Mouse (Mus musculus): ENCODE measurements around the gene Cryzl2. TPM values are rescaled to one million over a fixed set of nuclear protein-coding genes. Genes with fewer than 3 reads are reported as not detected.

Cryzl2 gene
- polyA plus RNA-seq, 2 experiments: 6.5 to 8.1 TPM

DNA sequence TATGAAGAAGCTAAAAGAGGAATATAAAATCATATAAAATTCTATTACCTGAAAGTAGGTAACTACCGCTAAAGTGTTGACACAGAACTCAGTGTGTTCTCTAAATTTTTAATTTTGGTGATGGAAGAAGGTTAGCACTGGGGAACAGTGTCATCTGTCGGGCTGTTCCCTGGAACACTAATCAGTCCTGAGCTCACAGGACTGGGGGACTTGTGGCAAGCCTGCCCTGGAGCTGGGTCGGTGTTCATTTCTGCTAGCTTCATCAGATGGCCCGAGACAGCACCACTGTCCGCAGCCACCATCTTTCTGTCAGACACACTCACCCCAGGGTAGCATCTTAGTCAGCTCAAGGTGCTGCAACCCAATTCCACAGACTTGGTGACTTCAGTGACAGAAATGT lies 63.9 kb downstream of the Cryzl2 start:
- Histone ChIP-seq H3K4me1 (replicated peaks; ENCODE audit: control insufficient read depth in 2 of 2, insufficient read depth in 2 of 2, low read length in 1 of 2) (no peaks in the 10 kb centered on the region; a peak in 1 of 4 replicates), H3K27ac (no peak overlapping the region), H3K4me3 (ENCODE audit: insufficient read depth in 1 of 2, low read depth in 2 of 2, low read length in 2 of 2) (no peak overlapping the region), H3K4me2 (ENCODE audit: low read depth) (no peak overlapping the region), H3K36me3 (replicated peaks; ENCODE audit: control insufficient read depth, insufficient read depth, low read depth) (no peaks in the 10 kb centered on the region), H3K9me3 (ENCODE audit: control insufficient read depth, low read length) (no peaks in the 10 kb centered on the region), H3K27me3 (ENCODE audit: control insufficient read depth, insufficient read depth, low read length) (no peaks in the 10 kb centered on the region), H3K9ac (replicated peaks) (no peak overlapping the region)
- no peak for ATAC-seq (ENCODE audit: insufficient read depth)
- no peak for DNase-seq (ENCODE audit: low read depth in 3 of 3, low spot score in 3 of 3)
- TF ChIP-seq EP300 (IDR thresholded peaks at IDR 0.05; ENCODE audit: low read depth) (no peak), CTCF (IDR thresholded peaks at IDR 0.05; ENCODE audit: low read depth) (no peak)
- WGBS (ENCODE audit: insufficient replicate concordance): 80% methylated on average over 5 of the region's 5 CpGs

- 30% methylated on average over 7 of the region's 7 CpGs for WGBS (ENCODE audit: insufficient replicate concordance)
- no peak for ATAC-seq (ENCODE audit: insufficient read depth)
Observed at GRCm38 (mm10) chr1:157524775-157525174, 66.4 kb downstream of the Cryzl2 start.

DNA sequence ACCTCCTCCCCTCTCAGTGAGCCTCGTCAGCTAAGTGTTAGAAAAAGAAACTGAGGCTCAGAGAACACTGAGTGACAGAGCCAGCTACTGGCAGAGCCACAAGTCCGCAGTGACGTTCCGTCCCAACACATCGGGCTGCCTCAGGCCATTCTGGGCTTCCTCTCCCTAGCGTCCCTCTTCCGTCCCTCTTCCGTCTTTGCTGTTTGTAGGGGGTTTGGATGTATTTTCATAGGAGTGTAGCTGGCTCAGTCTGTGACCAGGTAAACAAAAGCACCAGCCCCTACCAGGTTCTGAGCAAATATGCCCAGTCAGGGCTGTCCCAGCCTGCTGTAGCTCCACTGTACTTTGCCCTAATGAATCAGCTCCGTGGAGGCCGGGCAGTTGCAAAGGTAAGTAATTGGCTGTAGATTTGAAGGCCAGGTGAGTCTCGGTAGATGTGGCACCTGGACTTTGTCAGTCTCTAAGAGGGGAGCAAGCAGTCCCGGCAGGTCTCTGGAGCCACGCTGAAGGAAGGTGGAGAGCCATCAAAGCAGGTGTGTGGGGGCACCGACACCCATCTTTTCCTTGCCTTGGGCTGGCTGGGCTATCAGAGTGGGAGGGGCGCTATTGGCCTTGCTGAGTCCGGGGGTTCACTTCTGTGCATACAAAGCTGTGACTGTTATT lies 67.4 kb downstream of the Cryzl2 start:
- H3K27ac ChIP-seq: peak overlapping the region; percentile 44
- H3K4me2 ChIP-seq (ENCODE audit: low read depth): peak overlapping the region; percentile 29
- H3K9ac ChIP-seq (replicated peaks): no peak overlapping the region; the same call in 1 of the 2 replicates
- DNase-seq (ENCODE audit: low read depth in 3 of 3, low spot score in 3 of 3): peak in 2 of 3 experiments; percentile 10 to 17
- WGBS (ENCODE audit: insufficient replicate concordance): 67% methylated on average over 16 of the region's 16 CpGs
- no peaks in the 10 kb centered on the region for H3K36me3 ChIP-seq (replicated peaks; ENCODE audit: control insufficient read depth, insufficient read depth, low read depth)
- H3K4me3 ChIP-seq (ENCODE audit: insufficient read depth in 1 of 2, low read depth in 2 of 2, low read length in 2 of 2): peak overlapping the region; percentile 20 to 44; a peak in 2 of 4 replicates
- no peaks in the 10 kb centered on the region; a peak in 1 of 4 replicates for H3K4me1 ChIP-seq (replicated peaks; ENCODE audit: control insufficient read depth in 2 of 2, insufficient read depth in 2 of 2, low read length in 1 of 2)
- no peaks in the 10 kb centered on the region for H3K9me3 ChIP-seq (ENCODE audit: control insufficient read depth, low read length)
- TF ChIP-seq EP300 (IDR thresholded peaks at IDR 0.05; ENCODE audit: low read depth) (no peak), CTCF (IDR thresholded peaks at IDR 0.05; ENCODE audit: low read depth) (no peak)
- H3K27me3 ChIP-seq (ENCODE audit: control insufficient read depth, insufficient read depth, low read length): no peaks in the 10 kb centered on the region
- ATAC-seq (ENCODE audit: insufficient read depth): peak; percentile 71

More at GRCm38 (mm10) chr1:157524775-157525174, 66.4 kb downstream of the Cryzl2 start:
- DNase-seq (ENCODE audit: low read depth in 3 of 3, low spot score in 3 of 3): no peak
- Histone ChIP-seq H3K27ac (no peak overlapping the region), H3K9me3 (ENCODE audit: control insufficient read depth, low read length) (no peaks in the 10 kb centered on the region), H3K9ac (replicated peaks) (no peak overlapping the region), H3K4me1 (replicated peaks; ENCODE audit: control insufficient read depth in 2 of 2, insufficient read depth in 2 of 2, low read length in 1 of 2) (no peaks in the 10 kb centered on the region; a peak in 1 of 4 replicates), H3K36me3 (replicated peaks; ENCODE audit: control insufficient read depth, insufficient read depth, low read depth) (no peaks in the 10 kb centered on the region), H3K27me3 (ENCODE audit: control insufficient read depth, insufficient read depth, low read length) (no peaks in the 10 kb centered on the region), H3K4me2 (ENCODE audit: low read depth) (no peak overlapping the region), H3K4me3 (ENCODE audit: insufficient read depth in 1 of 2, low read depth in 2 of 2, low read length in 2 of 2) (no peak overlapping the region)
- TF ChIP-seq CTCF (IDR thresholded peaks at IDR 0.05; ENCODE audit: low read depth): no peak
- TF ChIP-seq EP300 (IDR thresholded peaks at IDR 0.05; ENCODE audit: low read depth): no peak

GRCm38 (mm10) chr1:157526625-157527024 lies 68.2 kb downstream of the Cryzl2 start:
- H3K9me3 ChIP-seq (ENCODE audit: control insufficient read depth, low read length): no peaks in the 10 kb centered on the region
- no peak for TF ChIP-seq CTCF (IDR thresholded peaks at IDR 0.05; ENCODE audit: low read depth)
- no peak for TF ChIP-seq EP300 (IDR thresholded peaks at IDR 0.05; ENCODE audit: low read depth)
- peak overlapping the region in 1 of 2 experiments; percentile 19; a peak in 3 of 4 replicates for H3K4me3 ChIP-seq (ENCODE audit: insufficient read depth in 1 of 2, low read depth in 2 of 2, low read length in 2 of 2)
- peak overlapping the region; percentile 44 for H3K27ac ChIP-seq
- DNase-seq (ENCODE audit: low read depth in 3 of 3, low spot score in 3 of 3): peak in 2 of 3 experiments; percentile 22 to 36
- H3K4me2 ChIP-seq (ENCODE audit: low read depth): peak overlapping the region; percentile 42
- no peaks in the 10 kb centered on the region; a peak in 1 of 4 replicates for H3K4me1 ChIP-seq (replicated peaks; ENCODE audit: control insufficient read depth in 2 of 2, insufficient read depth in 2 of 2, low read length in 1 of 2)
- peak; percentile 72 for ATAC-seq (ENCODE audit: insufficient read depth)
- H3K36me3 ChIP-seq (replicated peaks; ENCODE audit: control insufficient read depth, insufficient read depth, low read depth): no peaks in the 10 kb centered on the region
- no peaks in the 10 kb centered on the region for H3K27me3 ChIP-seq (ENCODE audit: control insufficient read depth, insufficient read depth, low read length)
- no peak overlapping the region for H3K9ac ChIP-seq (replicated peaks)
- 44% methylated on average over 5 of the region's 5 CpGs for WGBS (ENCODE audit: insufficient replicate concordance)

DNA sequence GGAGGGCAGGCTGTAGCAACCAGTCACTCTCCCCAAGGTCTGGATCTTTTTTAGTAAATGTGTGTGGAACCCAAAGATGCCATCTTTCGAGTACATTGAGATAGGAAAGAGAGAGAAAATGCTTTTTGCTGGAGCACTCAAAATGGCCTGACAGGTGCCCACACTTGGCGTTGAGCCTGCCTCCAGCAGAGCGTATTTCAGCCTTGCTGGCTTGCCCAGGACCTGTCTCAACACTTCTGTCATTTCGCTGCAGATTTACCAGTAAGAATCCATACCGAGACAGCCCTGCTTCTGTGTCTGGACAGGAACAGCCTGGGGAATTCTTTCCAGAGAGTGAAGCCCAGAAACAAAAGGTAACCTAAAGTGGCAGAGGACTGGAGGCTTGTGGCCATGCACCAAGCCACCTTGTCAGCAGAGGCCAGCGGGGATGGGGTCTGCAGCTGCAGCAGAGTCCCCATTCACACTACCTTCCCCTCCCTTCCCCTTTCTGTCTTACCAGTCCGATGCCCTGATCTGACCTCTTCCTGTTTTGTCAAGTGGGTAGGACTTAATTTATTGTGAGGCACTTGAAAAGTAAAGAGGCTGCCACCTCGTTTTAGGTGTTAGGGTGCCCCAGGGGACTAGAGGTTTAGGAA lies 74.6 kb downstream of the Cryzl2 start:
- H3K9me3 ChIP-seq (ENCODE audit: control insufficient read depth, low read length): no peaks in the 10 kb centered on the region
- DNase-seq (ENCODE audit: low read depth in 3 of 3, low spot score in 3 of 3) (no peak), ATAC-seq (ENCODE audit: insufficient read depth) (no peak)
- no peaks in the 10 kb centered on the region for H3K36me3 ChIP-seq (replicated peaks; ENCODE audit: control insufficient read depth, insufficient read depth, low read depth)
- H3K27me3 ChIP-seq (ENCODE audit: control insufficient read depth, insufficient read depth, low read length): no peaks in the 10 kb centered on the region
- H3K9ac ChIP-seq (replicated peaks): no peak overlapping the region
- no peak overlapping the region for H3K4me3 ChIP-seq (ENCODE audit: insufficient read depth in 1 of 2, low read depth in 2 of 2, low read length in 2 of 2)
- no peak overlapping the region for H3K4me2 ChIP-seq (ENCODE audit: low read depth)
- WGBS (ENCODE audit: insufficient replicate concordance): 37% methylated on average over 8 of the region's 8 CpGs
- TF ChIP-seq EP300 (IDR thresholded peaks at IDR 0.05; ENCODE audit: low read depth) (no peak), CTCF (IDR thresholded peaks at IDR 0.05; ENCODE audit: low read depth) (no peak)
- no peaks in the 10 kb centered on the region for H3K4me1 ChIP-seq (replicated peaks; ENCODE audit: control insufficient read depth in 2 of 2, insufficient read depth in 2 of 2, low read length in 1 of 2)
- no peak overlapping the region for H3K27ac ChIP-seq
